Mouse (Mus musculus): ENCODE results near the gene Fut2.

GRCm38 (mm10) chr7:45598960-45599879, 67.0 kb downstream of the Fut2 start:
- no peak for TF ChIP-seq MAFK (IDR thresholded peaks at IDR 0.05; ENCODE audit: insufficient read depth, low read depth, low read length)
- TF ChIP-seq ZNF384 (IDR thresholded peaks at IDR 0.05; ENCODE audit: low read depth, low read length): no peak
- TF ChIP-seq ZC3H11A (IDR thresholded peaks at IDR 0.05; ENCODE audit: borderline replicate concordance, low read depth, low read length): no peak
- TF ChIP-seq HCFC1 (IDR thresholded peaks at IDR 0.05; ENCODE audit: borderline replicate concordance, insufficient read depth, low read length): no peak
- TF ChIP-seq CHD2 (IDR thresholded peaks at IDR 0.05; ENCODE audit: low read depth, low read length): no peak
